Mouse (Mus musculus) stomach, adult 2 months (tissue): ENCODE results near the gene Adat3. TPM values are rescaled to one million over a fixed set of nuclear protein-coding genes. Genes with fewer than 3 reads are reported as not detected.

Experiments
- polyA plus RNA-seq: library from polyadenylated mRNA; depleted of rRNA; stranded (reverse); fragments of >200 nt; gene quantifications from 2 replicates; pipeline ENCODE4 v1.2.3, GENCODE M21; 2012; rRNA removed

Gene Adat3
- 10.5 and 14.2 TPM in 2 replicates for polyA plus RNA-seq

GRCm38 (mm10) chr10:80602698-80603325 lies at the start of gene Adat3, which contains the start of gene Scamp4:
Adat3 (plus strand) TSS chr10:80602880.
Scamp4 (plus strand) TSS chr10:80602872.

GRCm38 (mm10) chr10:80561116-80561944 lies 41.4 kb upstream of the Adat3 start, which contains the start of gene Rexo1:
Rexo1 (minus strand) TSS chr10:80561560.

GRCm38 (mm10) chr10:80577195-80578130 lies 25.2 kb upstream of the Adat3 start, which contains the start of gene Klf16:
Klf16 (minus strand) TSS chr10:80577321.

GRCm38 (mm10) chr10:80589879-80590854 lies 12.5 kb upstream of the Adat3 start, which contains the start of gene Abhd17a:
Abhd17a (minus strand) TSS chr10:80590341.

GRCm38 (mm10) chr10:80605721-80606120 lies 3.0 kb downstream of the Adat3 start, which contains the start of gene Gm49322:
Gm49322 (plus strand) TSS chr10:80606021.

GRCm38 (mm10) chr10:80622661-80623456 lies 20.2 kb downstream of the Adat3 start, which contains the start of gene Csnk1g2:
Csnk1g2 (plus strand) TSS chr10:80622838.

GRCm38 (mm10) chr10:80656863-80657623 lies 54.4 kb downstream of the Adat3 start, which contains the start of gene Btbd2:
Btbd2 (minus strand) TSS chr10:80657071.

Other genes starting within 250 kb of the Adat3 start
- gene Plk5, start 246.4 kb upstream of the Adat3 start, polyA plus RNA-seq, result 0.57 and 0.63 TPM in 2 replicates
- 11.5 and 24.4 TPM in 2 replicates for gene Mex3d, start 215.2 kb upstream of the Adat3 start, polyA plus RNA-seq
- gene Mbd3, start 203.3 kb upstream of the Adat3 start, polyA plus RNA-seq, result 66.7 and 84.7 TPM in 2 replicates
- 1,239 and 1,853 TPM in 2 replicates for gene Uqcr11, start 196.1 kb upstream of the Adat3 start, polyA plus RNA-seq
- gene Tcf3, start 169.2 kb upstream of the Adat3 start, polyA plus RNA-seq, result 34.4 and 36.4 TPM in 2 replicates
- gene Onecut3, start 108.0 kb upstream of the Adat3 start, polyA plus RNA-seq, result 1.2 and 1.8 TPM in 2 replicates
- gene Atp8b3, start 63.8 kb upstream of the Adat3 start, polyA plus RNA-seq, result not detected in 2 replicates
- 24.4 and 24.8 TPM in 2 replicates for gene Rexo1, start 41.3 kb upstream of the Adat3 start, polyA plus RNA-seq
- 17.2 and 26.0 TPM in 2 replicates for gene Klf16, start 25.6 kb upstream of the Adat3 start, polyA plus RNA-seq
- 263 and 463 TPM in 2 replicates for gene Abhd17a, start 12.5 kb upstream of the Adat3 start, polyA plus RNA-seq
- gene Scamp4, start within 50 bp of the Adat3 start, polyA plus RNA-seq, result 91.7 and 103 TPM in 2 replicates
- 0.62 and 1.2 TPM in 2 replicates for gene Gm49322, start 3.1 kb downstream of the Adat3 start, polyA plus RNA-seq
- gene Csnk1g2, start 20.0 kb downstream of the Adat3 start, polyA plus RNA-seq, result 114 and 151 TPM in 2 replicates
- 38.9 and 41.5 TPM in 2 replicates for gene Btbd2, start 54.2 kb downstream of the Adat3 start, polyA plus RNA-seq
- gene Mknk2, start 75.2 kb downstream of the Adat3 start, polyA plus RNA-seq, result 165 and 210 TPM in 2 replicates
- gene Mob3a, start 99.1 kb downstream of the Adat3 start, polyA plus RNA-seq, result 15.0 and 20.9 TPM in 2 replicates
- gene Izumo4, start 99.3 kb downstream of the Adat3 start, polyA plus RNA-seq, result 30.1 and 36.5 TPM in 2 replicates
- gene Ap3d1, start 139.4 kb downstream of the Adat3 start, polyA plus RNA-seq, result 53.8 and 63.4 TPM in 2 replicates
- gene Dot1l, start 152.3 kb downstream of the Adat3 start, polyA plus RNA-seq, result 20.4 and 21.6 TPM in 2 replicates
- gene Sf3a2, start 195.3 kb downstream of the Adat3 start, polyA plus RNA-seq, result 28.3 and 33.0 TPM in 2 replicates
- 26.0 and 33.2 TPM in 2 replicates for gene Plekhj1, start 195.7 kb downstream of the Adat3 start, polyA plus RNA-seq
- 11.5 and 23.8 TPM in 2 replicates for gene Amh, start 202.4 kb downstream of the Adat3 start, polyA plus RNA-seq
- gene Jsrp1, start 210.6 kb downstream of the Adat3 start, polyA plus RNA-seq, result 2.5 and 3.3 TPM in 2 replicates
- gene Oaz1, start 223.8 kb downstream of the Adat3 start, polyA plus RNA-seq, result 614 and 821 TPM in 2 replicates
- 0.53 and 0.84 TPM in 2 replicates for gene Lingo3, start 241.2 kb downstream of the Adat3 start, polyA plus RNA-seq